Mouse (Mus musculus) megakaryocyte, embryonic 14.5 days (primary cell): Measurements from ENCODE around the gene Twf2.

Experiments used
- FLI1 ChIP-seq: IDR thresholded peaks from 2 replicates; pipeline ENCODE4 v1.6.1; 2012; ENCODE audit warnings: low read length, inconsistent platforms, mixed read lengths
- GATA1 ChIP-seq: IDR thresholded peaks from 3 replicates; pipeline ENCODE4 v1.6.1; 2012; ENCODE audit warnings: mixed read lengths, low read length, inconsistent platforms, borderline replicate concordance

DNA sequence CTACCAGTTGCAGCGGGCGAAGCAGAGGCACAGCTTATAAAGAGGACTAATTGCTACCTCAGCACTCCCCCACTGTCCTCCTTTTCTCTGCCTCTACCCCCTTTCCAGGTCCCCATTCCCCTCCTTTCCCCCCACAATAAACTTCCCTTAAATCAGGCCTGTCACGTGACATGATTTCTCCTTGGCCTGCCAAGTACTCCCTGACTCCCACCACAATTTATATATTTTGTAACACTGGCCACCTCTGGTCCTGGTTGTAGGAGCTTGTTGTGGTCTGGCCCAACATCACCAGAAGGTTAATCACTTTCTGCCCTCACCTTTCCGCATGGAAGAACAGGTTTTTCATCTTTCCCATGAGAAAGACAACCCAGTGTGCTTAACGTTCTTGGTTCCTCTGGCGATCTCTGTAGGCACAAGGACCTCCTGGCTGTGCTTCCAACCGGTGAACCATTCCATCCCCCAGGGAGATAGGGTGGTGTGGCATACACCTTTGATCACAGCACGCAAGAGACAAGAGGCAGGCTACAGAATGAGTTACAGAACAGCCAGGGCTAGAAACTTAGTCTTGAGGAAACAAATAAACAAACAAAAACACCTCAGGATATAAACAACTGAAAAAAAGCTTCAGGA lies 18.1 kb downstream of the Twf2 start:
- no peak for TF ChIP-seq GATA1
- no peak for TF ChIP-seq FLI1
